Comparison of ENCODE assay signal across 9 mouse cellular contexts in genomic region chr19:44198964-44199363, GRCm38 (mm10). TPM values are rescaled to one million over a fixed set of nuclear protein-coding genes. Genes with fewer than 3 reads are reported as not detected.
DNase-seq lines count a peak whose midpoint lies in the region; ATAC-seq and TF ChIP-seq lines count a peak whose summit lies in the region.
"Had no signal": no experiment of that assay in that cellular context is flagged by ENCODE, and none has a peak within 500 bp of the region (broad histone marks: within the 10 kb centered on the region; RNA-seq: fewer than 3 reads in every experiment).

No protein-coding gene starts in this region.

- no peak for ATAC-seq in granulocyte monocyte progenitor cell, adult 5-6 weeks (replicated peaks; ENCODE audit: poor library complexity, severe bottlenecking)

- TF ChIP-seq CTCF in layer of hippocampus, adult 2 months (conservative IDR thresholded peaks at IDR 0.05): peak; percentile 76

- peak; percentile 14 to 16 for DNase-seq in cerebellum, adult 18-20 months
- DNase-seq in cerebellum, adult 9-11 months: no peak
- DNase-seq in layer of hippocampus, adult 2 months (ENCODE audit: low spot score in 2 of 2): no peak
- DNase-seq in layer of hippocampus, adult 8-10 months (ENCODE audit: low spot score in 2 of 2): no peak
- DNase-seq in T-cell, adult 2 months (ENCODE audit: low spot score): peak; percentile 8
- DNase-seq in naive thymus-derived CD4-positive, alpha-beta T cell, adult 2 months (ENCODE audit: low read depth): peak; percentile 46
- no peak for DNase-seq in urinary bladder, postnatal 25 days (ENCODE audit: low spot score)

- H3K4me3 ChIP-seq in layer of hippocampus, adult 2 months: no peak overlapping the region
- H3K4me3 ChIP-seq: limb, embryonic 12.5 days had no signal

- no peak overlapping the region for H3K27ac ChIP-seq in layer of hippocampus, adult 2 months
- H3K27ac ChIP-seq: limb, embryonic 12.5 days had no signal

RNA-seq across cellular contexts. Expression of gene Scd3, which starts 4.1 kb away (rescaled TPM):
- total RNA-seq in layer of hippocampus, adult 2 months (2021): 1 to 10 TPM; 1.6 to 2.2 TPM
- 1 to 10 TPM; 2.7 to 4.1 (median 3.2) TPM for total RNA-seq in layer of hippocampus, adult 8-10 months (2022)
- not detected in 2 replicates for total RNA-seq in granulocyte monocyte progenitor cell, adult 5-6 weeks (2014; fragmentation: Nextera tagmentation)
- total RNA-seq in granulocyte monocyte progenitor cell, adult 5-6 weeks (2017): not detected in 2 replicates

RNA-seq across cellular contexts. Expression of gene Pkd2l1, which starts 6.7 kb away (rescaled TPM):
- under 1 TPM; 0.15 to 0.31 TPM for total RNA-seq in layer of hippocampus, adult 2 months (2021)
- under 1 TPM; 0.26 to 0.64 (median 0.34) TPM for total RNA-seq in layer of hippocampus, adult 8-10 months (2022)
- not detected in 2 replicates for total RNA-seq in granulocyte monocyte progenitor cell, adult 5-6 weeks (2014; fragmentation: Nextera tagmentation)
- not detected in 2 replicates for total RNA-seq in granulocyte monocyte progenitor cell, adult 5-6 weeks (2017)

RNA-seq across cellular contexts. Expression of gene Bloc1s2, which starts 52.7 kb away (rescaled TPM):
- total RNA-seq in layer of hippocampus, adult 2 months (2021): 10 to 100 TPM; 58.3 to 60.8 TPM
- total RNA-seq in layer of hippocampus, adult 8-10 months (2022): 10 to 100 TPM; 55.5 to 72.3 (median 59.8) TPM
- total RNA-seq in granulocyte monocyte progenitor cell, adult 5-6 weeks (2014; fragmentation: Nextera tagmentation): 143 and 186 TPM in 2 replicates
- 70.7 and 91.4 TPM in 2 replicates for total RNA-seq in granulocyte monocyte progenitor cell, adult 5-6 weeks (2017)

Comparison
In these comparisons a context has a peak if more than half of its experiments do, and no peak if none do; other contexts are left out.
1. DNase-seq: peak in cerebellum, adult 18-20 months (2 of 2), T-cell, adult 2 months (single experiment) and naive thymus-derived CD4-positive, alpha-beta T cell, adult 2 months (single experiment); none in cerebellum, adult 9-11 months (single experiment), layer of hippocampus, adult 2 months (0 of 2), layer of hippocampus, adult 8-10 months (0 of 2) and urinary bladder, postnatal 25 days (single experiment).